Mouse (Mus musculus) heart, adult 18-20 months (tissue): ENCODE results near the gene Actr6. TPM values are rescaled to one million over a fixed set of nuclear protein-coding genes. Genes with fewer than 3 reads are reported as not detected.
"Not testable (repeated sequence)": the region's sequence is repeated elsewhere in the genome, so short reads cannot be mapped to it uniquely, and the experiment has no call there.

Experiments used
- DNase-seq, 2 experiments: peaks; one replicate each; pipeline ENCODE4 v3.0.0; 2021 to 2022; ENCODE audit warnings: mixed read lengths in 1 of 2
- total RNA-seq, 2 experiments: library from RNA; stranded (reverse); gene quantifications; 2 replicates each; pipeline ENCODE4 v1.2.3; 2021

Actr6 gene
- total RNA-seq, 2 experiments from 2014 or later = 13.4 to 14.2 TPM

- no peak for DNase-seq
Measured at GRCm38 (mm10) chr10:89738395-89738794, 6.3 kb upstream of the Actr6 start.

- DNase-seq = no peak
Measured at GRCm38 (mm10) chr10:89737887-89738286, 5.8 kb upstream of the Actr6 start.

- DNase-seq = no peak
Measured at GRCm38 (mm10) chr10:89737092-89737491, 5.0 kb upstream of the Actr6 start.

- DNase-seq = no peak
Measured at GRCm38 (mm10) chr10:89731341-89731740, 754 bp downstream of the Actr6 start.

- DNase-seq = no peak
Measured at GRCm38 (mm10) chr10:89730386-89730785, 1.7 kb downstream of the Actr6 start.

GRCm38 (mm10) chr10:89722247-89723195 is 9.6 kb downstream of the Actr6 start:
- DNase-seq = no peak

GRCm38 (mm10) chr10:89720796-89721195 is 11.3 kb downstream of the Actr6 start:
- DNase-seq = peak; percentile 53 to 56

- no peak for DNase-seq
Measured at GRCm38 (mm10) chr10:89720252-89720651, 11.8 kb downstream of the Actr6 start.

- no peak for DNase-seq
Measured at GRCm38 (mm10) chr10:89714910-89715309, 17.2 kb downstream of the Actr6 start.

GRCm38 (mm10) chr10:89708720-89709119 is 23.4 kb downstream of the Actr6 start:
- DNase-seq = no peak

- no peak for DNase-seq
Measured at GRCm38 (mm10) chr10:89707397-89707796, 24.7 kb downstream of the Actr6 start.

- no peak for DNase-seq
Measured at GRCm38 (mm10) chr10:89703042-89703441, 29.1 kb downstream of the Actr6 start.

GRCm38 (mm10) chr10:89697956-89698355 is 34.1 kb downstream of the Actr6 start:
- no peak for DNase-seq

GRCm38 (mm10) chr10:89696270-89696669 is 35.8 kb downstream of the Actr6 start:
- not testable (repeated sequence) for DNase-seq

- peak in 1 of 2 experiments; percentile 18 for DNase-seq
Measured at GRCm38 (mm10) chr10:89695194-89695911, 36.7 kb downstream of the Actr6 start.

GRCm38 (mm10) chr10:89690021-89690420 is 42.1 kb downstream of the Actr6 start:
- DNase-seq = no peak

- DNase-seq = no peak
Measured at GRCm38 (mm10) chr10:89687455-89687854, 44.6 kb downstream of the Actr6 start.

GRCm38 (mm10) chr10:89686139-89686808 is 45.8 kb downstream of the Actr6 start, which contains the start of gene Scyl2:
Gene Scyl2, minus strand, starts transcription at chr10:89686285.
- DNase-seq = peak; percentile 95 to 96

GRCm38 (mm10) chr10:89685391-89686138 is 46.5 kb downstream of the Actr6 start:
- DNase-seq = peak in 1 of 2 experiments; percentile 7

- DNase-seq = no peak
Measured at GRCm38 (mm10) chr10:89682961-89683360, 49.1 kb downstream of the Actr6 start.

- DNase-seq = no peak
Measured at GRCm38 (mm10) chr10:89682157-89682556, 49.9 kb downstream of the Actr6 start.

GRCm38 (mm10) chr10:89681706-89682105 is 50.4 kb downstream of the Actr6 start:
- no peak for DNase-seq
